Mouse (Mus musculus): ENCODE results near the gene Tiam1. TPM values are rescaled to one million over a fixed set of nuclear protein-coding genes. Genes with fewer than 3 reads are reported as not detected.

The Tiam1 gene
- total and polyA plus RNA-seq, 2 experiments = 0.27 to 0.65 TPM

DNA sequence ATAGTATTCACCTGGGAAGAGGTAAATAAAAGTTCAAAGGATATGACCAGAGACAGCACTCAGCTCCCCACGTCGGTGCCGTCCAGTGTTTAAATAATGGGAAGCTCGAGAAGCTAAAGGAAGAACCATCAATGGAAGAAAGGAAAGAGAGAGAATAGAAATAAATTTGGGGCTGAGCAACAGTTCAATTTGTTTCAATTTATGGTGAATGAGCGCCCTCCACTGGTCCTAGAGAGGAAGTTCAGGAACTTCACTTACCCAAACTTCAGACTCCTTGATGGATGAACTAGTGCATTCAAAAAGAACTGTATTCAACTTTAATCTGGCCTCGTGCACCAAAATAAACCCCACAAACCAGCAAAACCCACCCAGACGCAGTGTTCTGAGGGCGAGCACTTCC, 378.1 kb downstream of the Tiam1 start:
- H3K4me1 ChIP-seq (ENCODE audit: control insufficient read depth, insufficient read depth, low read length) = no peaks in the 10 kb centered on the region
- WGBS = 12% methylated on average over 8 of the region's 8 CpGs
- no peaks in the 10 kb centered on the region for H3K79me2 ChIP-seq (ENCODE audit: control insufficient read depth, insufficient read depth, low read length)
- no peak overlapping the region for H3K27ac ChIP-seq (replicated peaks; ENCODE audit: insufficient read depth, low read depth, low read length)
- H3K9ac ChIP-seq (ENCODE audit: low read depth, low read length) = no peak overlapping the region
- no peaks in the 10 kb centered on the region for H3K27me3 ChIP-seq (ENCODE audit: control insufficient read depth, insufficient read depth, low read length)
- no peak for DNase-seq (ENCODE audit: extremely low read depth, low read depth, low spot score)
- no peak overlapping the region for H3K4me3 ChIP-seq (ENCODE audit: insufficient read depth, low read depth, low read length)
- H3K36me3 ChIP-seq (ENCODE audit: control insufficient read depth, insufficient read depth, low read length) = no peaks in the 10 kb centered on the region
- TF ChIP-seq POLR2A (IDR thresholded peaks at IDR 0.05; ENCODE audit: extremely low read depth, insufficient read depth, low read length) (no peak), CTCF (IDR thresholded peaks at IDR 0.05; ENCODE audit: low read depth, low read length) (no peak)

GRCm38 (mm10) chr16:89763812-89764211, 379.8 kb downstream of the Tiam1 start:
- H3K9ac ChIP-seq (ENCODE audit: low read depth, low read length) = no peak overlapping the region
- no peak for DNase-seq (ENCODE audit: extremely low read depth, low read depth, low spot score)
- TF ChIP-seq POLR2A (IDR thresholded peaks at IDR 0.05; ENCODE audit: extremely low read depth, insufficient read depth, low read length) = no peak
- TF ChIP-seq CTCF (IDR thresholded peaks at IDR 0.05; ENCODE audit: low read depth, low read length) = no peak
- WGBS = 69% methylated on average over 2 of the region's 2 CpGs
- H3K27ac ChIP-seq (replicated peaks; ENCODE audit: insufficient read depth, low read depth, low read length) = no peak overlapping the region
- H3K79me2 ChIP-seq (ENCODE audit: control insufficient read depth, insufficient read depth, low read length) = no peaks in the 10 kb centered on the region
- no peak overlapping the region for H3K4me3 ChIP-seq (ENCODE audit: insufficient read depth, low read depth, low read length)
- H3K36me3 ChIP-seq (ENCODE audit: control insufficient read depth, insufficient read depth, low read length) = no peaks in the 10 kb centered on the region
- H3K27me3 ChIP-seq (ENCODE audit: control insufficient read depth, insufficient read depth, low read length) = no peaks in the 10 kb centered on the region
- no peaks in the 10 kb centered on the region for H3K4me1 ChIP-seq (ENCODE audit: control insufficient read depth, insufficient read depth, low read length)

DNA sequence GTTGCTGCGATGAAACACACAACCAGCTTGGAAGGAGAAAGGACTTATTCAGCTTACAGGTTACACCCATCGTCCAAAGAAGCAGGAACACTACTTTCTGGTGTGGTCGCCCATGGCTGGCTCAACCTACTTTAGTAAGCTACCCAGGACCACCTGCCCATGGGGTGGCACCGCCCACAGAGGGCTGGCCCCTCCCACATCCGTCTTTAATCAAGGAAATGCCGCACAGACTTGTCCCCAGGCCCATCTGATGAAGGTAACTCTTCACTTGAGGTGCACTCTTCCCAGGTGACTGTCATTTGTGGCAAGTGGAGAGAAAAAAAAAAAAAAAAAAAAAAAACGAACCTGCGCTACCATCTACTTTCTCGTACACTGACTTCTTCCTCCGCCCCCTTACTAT, 381.0 kb downstream of the Tiam1 start:
- WGBS = 73% methylated on average over 10 of the region's 10 CpGs
- no peak for DNase-seq (ENCODE audit: extremely low read depth, low read depth, low spot score)

DNA sequence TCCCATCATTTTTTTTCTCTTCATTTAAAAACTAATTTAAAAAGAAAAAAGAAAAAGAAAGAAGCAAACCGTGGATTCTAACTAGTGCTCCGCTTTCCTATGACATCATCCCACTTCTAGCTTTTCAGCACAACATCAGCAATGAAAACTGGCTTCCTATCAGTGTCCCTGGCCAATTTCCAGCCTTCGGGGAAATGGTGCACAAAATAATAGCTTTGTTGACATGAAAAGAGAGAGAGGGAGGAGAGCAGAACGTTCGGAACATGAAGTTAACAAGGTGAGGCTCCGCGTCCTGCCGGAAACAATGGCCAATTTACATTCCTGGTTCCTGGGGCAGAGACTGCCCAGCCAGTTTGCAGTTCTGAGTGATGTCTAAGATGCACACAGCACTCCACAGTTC, 381.5 kb downstream of the Tiam1 start:
- TF ChIP-seq POLR2A (IDR thresholded peaks at IDR 0.05; ENCODE audit: extremely low read depth, insufficient read depth, low read length) (no peak), CTCF (IDR thresholded peaks at IDR 0.05; ENCODE audit: low read depth, low read length) (no peak)
- DNase-seq (ENCODE audit: extremely low read depth, low read depth, low spot score) = no peak
- no peak overlapping the region for H3K9ac ChIP-seq (ENCODE audit: low read depth, low read length)
- WGBS = 62% methylated on average over 8 of the region's 8 CpGs
- no peaks in the 10 kb centered on the region for H3K27me3 ChIP-seq (ENCODE audit: control insufficient read depth, insufficient read depth, low read length)
- no peaks in the 10 kb centered on the region for H3K4me1 ChIP-seq (ENCODE audit: control insufficient read depth, insufficient read depth, low read length)
- no peaks in the 10 kb centered on the region for H3K36me3 ChIP-seq (ENCODE audit: control insufficient read depth, insufficient read depth, low read length)
- H3K79me2 ChIP-seq (ENCODE audit: control insufficient read depth, insufficient read depth, low read length) = no peaks in the 10 kb centered on the region
- H3K4me3 ChIP-seq (ENCODE audit: insufficient read depth, low read depth, low read length) = no peak overlapping the region
- H3K27ac ChIP-seq (replicated peaks; ENCODE audit: insufficient read depth, low read depth, low read length) = no peak overlapping the region

More for the DNA sequence above, 381.0 kb downstream of the Tiam1 start:
- Histone ChIP-seq H3K79me2 (ENCODE audit: control insufficient read depth, insufficient read depth, low read length) (no peaks in the 10 kb centered on the region), H3K4me3 (ENCODE audit: insufficient read depth, low read depth, low read length) (no peak overlapping the region), H3K27me3 (ENCODE audit: control insufficient read depth, insufficient read depth, low read length) (no peaks in the 10 kb centered on the region), H3K36me3 (ENCODE audit: control insufficient read depth, insufficient read depth, low read length) (no peaks in the 10 kb centered on the region), H3K27ac (replicated peaks; ENCODE audit: insufficient read depth, low read depth, low read length) (no peak overlapping the region), H3K4me1 (ENCODE audit: control insufficient read depth, insufficient read depth, low read length) (no peaks in the 10 kb centered on the region), H3K9ac (ENCODE audit: low read depth, low read length) (no peak overlapping the region)
- TF ChIP-seq POLR2A (IDR thresholded peaks at IDR 0.05; ENCODE audit: extremely low read depth, insufficient read depth, low read length) (no peak), CTCF (IDR thresholded peaks at IDR 0.05; ENCODE audit: low read depth, low read length) (no peak)

GRCm38 (mm10) chr16:89757384-89757783, 386.2 kb downstream of the Tiam1 start:
- Histone ChIP-seq H3K36me3 (ENCODE audit: control insufficient read depth, insufficient read depth, low read length) (no peaks in the 10 kb centered on the region), H3K9ac (ENCODE audit: low read depth, low read length) (no peak overlapping the region), H3K79me2 (ENCODE audit: control insufficient read depth, insufficient read depth, low read length) (no peaks in the 10 kb centered on the region), H3K27me3 (ENCODE audit: control insufficient read depth, insufficient read depth, low read length) (no peaks in the 10 kb centered on the region), H3K4me3 (ENCODE audit: insufficient read depth, low read depth, low read length) (no peak overlapping the region), H3K4me1 (ENCODE audit: control insufficient read depth, insufficient read depth, low read length) (no peaks in the 10 kb centered on the region), H3K27ac (replicated peaks; ENCODE audit: insufficient read depth, low read depth, low read length) (no peak overlapping the region)
- 78% methylated on average over 5 of the region's 5 CpGs for WGBS
- TF ChIP-seq CTCF (IDR thresholded peaks at IDR 0.05; ENCODE audit: low read depth, low read length) (no peak), POLR2A (IDR thresholded peaks at IDR 0.05; ENCODE audit: extremely low read depth, insufficient read depth, low read length) (no peak)
- no peak for DNase-seq (ENCODE audit: extremely low read depth, low read depth, low spot score)

DNA sequence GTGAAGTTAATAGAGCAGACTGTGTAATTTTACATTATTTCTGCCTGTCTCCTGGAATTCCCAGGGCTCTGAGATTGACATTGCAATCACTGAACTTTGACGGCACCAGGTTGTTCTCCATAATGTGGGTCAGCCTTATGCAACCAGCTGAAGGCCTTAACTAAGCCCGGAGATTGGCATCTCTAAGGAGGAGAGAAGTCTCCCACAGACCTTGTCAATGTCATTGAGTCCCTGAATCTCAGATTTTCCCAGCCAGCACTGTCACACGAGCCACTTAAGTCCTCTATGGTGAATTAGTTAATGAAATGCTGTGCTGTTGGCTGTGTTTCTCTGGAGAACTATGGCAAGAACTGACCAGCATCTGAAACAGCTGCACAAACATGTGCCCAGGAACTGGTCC, 388.9 kb downstream of the Tiam1 start:
- no peak for DNase-seq (ENCODE audit: extremely low read depth, low read depth, low spot score)
- Histone ChIP-seq H3K4me1 (ENCODE audit: control insufficient read depth, insufficient read depth, low read length) (no peaks in the 10 kb centered on the region), H3K4me3 (ENCODE audit: insufficient read depth, low read depth, low read length) (no peak overlapping the region), H3K27me3 (ENCODE audit: control insufficient read depth, insufficient read depth, low read length) (no peaks in the 10 kb centered on the region), H3K27ac (replicated peaks; ENCODE audit: insufficient read depth, low read depth, low read length) (no peak overlapping the region), H3K79me2 (ENCODE audit: control insufficient read depth, insufficient read depth, low read length) (no peaks in the 10 kb centered on the region), H3K9ac (ENCODE audit: low read depth, low read length) (no peak overlapping the region), H3K36me3 (ENCODE audit: control insufficient read depth, insufficient read depth, low read length) (no peaks in the 10 kb centered on the region)
- TF ChIP-seq CTCF (IDR thresholded peaks at IDR 0.05; ENCODE audit: low read depth, low read length) (no peak), POLR2A (IDR thresholded peaks at IDR 0.05; ENCODE audit: extremely low read depth, insufficient read depth, low read length) (no peak)
- WGBS = 81% methylated on average over 3 of the region's 3 CpGs
